Mouse (Mus musculus) kidney, adult 2 months (tissue): ENCODE data around the gene Gm29735.

Experiments used
- CTCF ChIP-seq: fragments of 200-500 bp; conservative IDR thresholded peaks from 2 replicates; pipeline ENCODE4 v1.5.1; 2011; ENCODE audit warnings: low read depth, mild to moderate bottlenecking, control low read depth, low read length, moderate library complexity, mixed read lengths; ENCODE audit not compliant: insufficient read depth, insufficient read length
- POLR2A ChIP-seq: fragments of 200-500 bp; IDR thresholded peaks from one replicate; pipeline ENCODE4 v1.6.1; 2011; ENCODE audit warnings: low read depth, low read length, control low read depth

- TF ChIP-seq CTCF (no peak), POLR2A (no peak)
Measured at GRCm38 (mm10) chr7:142205488-142205887, 48.6 kb upstream of the Gm29735 start.
